Mouse (Mus musculus) neural tube, embryonic 11.5 days (tissue): ENCODE results near the gene Tmem129. TPM values are rescaled to one million over a fixed set of nuclear protein-coding genes. Genes with fewer than 3 reads are reported as not detected.
A peak's percentile ranks its signal among the peaks of the same experiment; 100 is the strongest.

Source experiments
- ATAC-seq: fragments of 200-750 bp; cut with Nextera tagmentation; 2 replicates; pipeline ENCODE4 v1.8.0; 2017; ENCODE audit warnings: moderate number of reproducible peaks, mild to moderate bottlenecking, moderate TSS enrichment, moderate library complexity; ENCODE audit not compliant: insufficient read depth, low FRiP score, low TSS enrichment
- DNase-seq: peaks from one replicate; pipeline ENCODE4 v3.0.0-alpha.2; 2015; ENCODE audit warnings: low spot score
- H3K27ac ChIP-seq: fragments of 300-500 bp; sonication (generic); 2 replicates; pipeline ENCODE4 v1.5.1; 2014; ENCODE audit warnings: low read depth, mild to moderate bottlenecking, low read length
- H3K27me3 ChIP-seq: fragments of 300-500 bp; sonication (generic); 2 replicates; pipeline ENCODE4 v1.6.1; 2014; ENCODE audit warnings: mild to moderate bottlenecking, low read length, mixed read lengths; ENCODE audit not compliant: control insufficient read depth, insufficient read depth
- H3K36me3 ChIP-seq: fragments of 300-500 bp; sonication (generic); 2 replicates; pipeline ENCODE4 v1.6.1; 2014; ENCODE audit warnings: mild to moderate bottlenecking, low read length, moderate library complexity, mixed read lengths; ENCODE audit not compliant: control insufficient read depth, insufficient read depth
- H3K4me1 ChIP-seq: fragments of 300-500 bp; sonication (generic); 2 replicates; pipeline ENCODE4 v1.6.1; 2014; ENCODE audit warnings: low read length, mixed read lengths; ENCODE audit not compliant: control insufficient read depth, insufficient read depth
- H3K4me2 ChIP-seq: fragments of 300-500 bp; sonication (generic); 2 replicates; pipeline ENCODE4 v1.6.1; 2014; ENCODE audit warnings: low read depth, mild to moderate bottlenecking, moderate library complexity
- H3K4me3 ChIP-seq: fragments of 300-500 bp; sonication (generic); 2 replicates; pipeline ENCODE4 v1.5.1; 2014; ENCODE audit warnings: low read depth, low read length
- H3K9ac ChIP-seq: fragments of 300-500 bp; sonication (generic); 2 replicates; pipeline ENCODE4 v1.6.1; 2014; ENCODE audit warnings: mild to moderate bottlenecking, low read length
- H3K9me3 ChIP-seq: fragments of 300-500 bp; sonication (generic); 2 replicates; pipeline ENCODE4 v1.6.1; 2016; ENCODE audit warnings: low read length; ENCODE audit not compliant: control insufficient read depth
- WGBS: fragments of 180-500 bp; shearing (Covaris S2); extraction: QIAGEN DNeasy Blood & Tissue Kit; methylation state at CpG from one replicate; pipeline ENCODE4 v1.1.7; 2014; 5-methylcytosine and 5-hydroxymethylcytosine counted together
- polyA plus RNA-seq: library from polyadenylated mRNA; unstranded; fragments of >200 nt; fragmentation: Nextera tagmentation; extraction: Ambion mirVana; gene quantifications from 2 replicates; pipeline ENCODE4 v1.2.1, GENCODE M21; 2014

Tmem129 gene
- polyA plus RNA-seq, 1 experiment from 2014 or later = 39.7 TPM

DNA sequence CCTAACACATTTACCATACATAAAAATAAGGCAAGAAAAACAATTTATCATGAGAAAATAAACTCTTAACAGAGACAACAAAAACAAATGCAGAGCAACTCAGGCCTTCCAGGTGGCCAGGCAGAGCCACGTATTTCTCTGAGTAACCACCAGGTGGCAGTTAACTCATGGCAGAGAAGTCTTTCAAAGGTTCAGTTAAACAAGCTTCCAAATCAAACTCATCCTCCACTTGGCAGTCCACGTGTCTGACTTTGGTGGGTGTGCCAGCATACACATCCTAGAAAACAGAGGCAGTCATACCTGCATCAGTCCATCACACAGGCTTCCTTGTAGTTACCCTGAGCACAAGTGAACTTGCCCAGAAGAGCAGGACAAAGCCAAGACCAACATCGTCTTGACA is 17.6 kb downstream of the Tmem129 start:
- no peak for ATAC-seq
- Histone ChIP-seq H3K4me1 (no peaks in the 10 kb centered on the region), H3K4me2 (no peak overlapping the region), H3K9me3 (no peaks in the 10 kb centered on the region), H3K27ac (no peak overlapping the region), H3K36me3 (peaks cover 11% of the 10 kb centered on the region), H3K4me3 (no peak overlapping the region), H3K27me3 (no peaks in the 10 kb centered on the region), H3K9ac (no peak overlapping the region)
- peak; percentile 45 for DNase-seq
- 54% methylated on average over 3 of the region's 3 CpGs for WGBS

DNA sequence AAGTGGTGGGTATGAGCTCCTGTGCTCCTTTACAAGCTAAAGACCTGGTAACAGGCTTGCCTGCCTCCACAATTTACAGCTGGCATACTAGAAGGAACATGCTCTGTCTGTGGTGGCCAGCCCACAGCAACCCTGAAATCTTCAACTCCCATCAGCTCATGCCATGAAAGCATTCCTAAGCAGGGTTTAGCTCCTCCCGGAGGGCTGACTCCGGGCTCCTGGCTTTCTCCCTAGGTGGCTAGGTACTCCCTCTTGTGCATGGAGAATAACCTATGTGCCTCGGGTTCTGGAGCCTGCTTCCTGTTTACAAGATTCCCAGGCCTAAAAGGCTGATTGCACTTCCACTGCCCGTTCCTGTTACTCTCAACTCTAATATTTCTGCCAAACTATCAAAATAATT is 19.4 kb downstream of the Tmem129 start:
- Histone ChIP-seq H3K9ac (no peak overlapping the region), H3K36me3 (peaks cover 11% of the 10 kb centered on the region), H3K4me1 (no peaks in the 10 kb centered on the region), H3K4me3 (no peak overlapping the region), H3K4me2 (no peak overlapping the region), H3K9me3 (no peaks in the 10 kb centered on the region), H3K27ac (no peak overlapping the region), H3K27me3 (no peaks in the 10 kb centered on the region)
- WGBS = 72% methylated on average over 4 of the region's 4 CpGs
- ATAC-seq (no peak), DNase-seq (no peak)

DNA sequence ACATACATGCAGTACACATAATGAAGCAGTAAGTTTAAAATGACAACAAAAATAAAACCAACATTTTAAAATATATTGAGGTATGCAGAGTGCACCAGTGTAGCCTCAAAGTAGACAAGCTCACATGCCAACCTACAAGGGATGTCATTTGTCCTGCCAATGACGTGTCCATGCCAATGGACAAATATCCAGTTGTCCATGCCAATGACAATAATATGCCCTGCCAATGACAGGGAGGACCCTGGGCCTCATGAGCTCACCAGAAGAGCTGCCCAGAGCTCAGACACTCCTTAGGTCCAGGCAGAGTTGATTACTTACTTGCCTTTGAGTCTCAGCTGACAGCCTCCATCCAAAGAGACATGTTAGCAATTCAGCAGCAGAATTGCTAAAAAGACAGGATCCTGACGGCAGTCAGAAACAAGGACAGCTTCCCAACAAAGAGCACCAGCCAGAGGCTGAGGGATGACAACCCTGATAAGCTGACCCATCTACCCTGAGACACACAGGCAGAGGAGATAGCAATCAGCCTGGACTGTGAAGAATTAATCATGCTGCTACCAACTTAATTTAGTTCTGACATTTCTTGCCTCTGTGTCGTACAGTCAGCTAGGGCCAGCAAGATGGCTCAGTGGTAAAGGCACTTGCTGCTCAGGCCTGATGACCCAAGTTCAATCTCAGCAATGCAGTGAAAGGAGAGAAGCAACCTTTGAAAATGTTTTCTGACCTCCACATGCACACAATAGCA is 20.4 kb downstream of the Tmem129 start:
- ATAC-seq (no peak), DNase-seq (no peak)
- no peaks in the 10 kb centered on the region for H3K9me3 ChIP-seq

DNA sequence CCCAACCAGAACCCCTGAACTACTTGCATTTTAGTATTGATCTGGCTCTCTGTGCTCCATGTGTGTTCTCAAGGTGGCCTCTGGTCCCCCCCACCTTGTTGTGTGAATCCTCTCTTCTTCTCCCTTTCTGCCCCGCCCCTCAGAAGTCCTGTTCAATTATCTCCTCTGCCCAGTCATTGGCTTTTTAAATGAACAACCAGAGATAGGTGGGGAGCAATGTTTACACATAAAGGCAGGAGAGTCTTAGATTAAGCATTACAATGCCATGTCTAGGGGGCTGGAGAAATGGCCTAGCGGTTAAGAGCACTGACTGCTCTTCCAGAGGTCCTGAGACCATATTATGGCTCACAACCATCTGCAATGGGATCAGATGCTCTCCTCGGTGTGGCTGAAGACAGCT is 22.9 kb downstream of the Tmem129 start:
- Histone ChIP-seq H3K9ac (no peak overlapping the region), H3K9me3 (no peaks in the 10 kb centered on the region), H3K4me3 (no peak overlapping the region), H3K4me2 (no peak overlapping the region), H3K4me1 (no peaks in the 10 kb centered on the region), H3K27me3 (no peaks in the 10 kb centered on the region), H3K36me3 (peaks cover 4% of the 10 kb centered on the region; the same call in 1 of the 2 replicates), H3K27ac (no peak overlapping the region)
- ATAC-seq (no peak), DNase-seq (no peak)
- 88% methylated on average over 3 of the region's 3 CpGs for WGBS

More for the DNA sequence above, 20.4 kb downstream of the Tmem129 start:
- Histone ChIP-seq H3K27me3 (no peaks in the 10 kb centered on the region), H3K9ac (no peak overlapping the region), H3K4me1 (no peaks in the 10 kb centered on the region), H3K4me3 (no peak overlapping the region), H3K4me2 (no peak overlapping the region), H3K36me3 (peaks cover 8% of the 10 kb centered on the region), H3K27ac (no peak overlapping the region)
- 87% methylated on average over 3 of the region's 3 CpGs for WGBS

DNA sequence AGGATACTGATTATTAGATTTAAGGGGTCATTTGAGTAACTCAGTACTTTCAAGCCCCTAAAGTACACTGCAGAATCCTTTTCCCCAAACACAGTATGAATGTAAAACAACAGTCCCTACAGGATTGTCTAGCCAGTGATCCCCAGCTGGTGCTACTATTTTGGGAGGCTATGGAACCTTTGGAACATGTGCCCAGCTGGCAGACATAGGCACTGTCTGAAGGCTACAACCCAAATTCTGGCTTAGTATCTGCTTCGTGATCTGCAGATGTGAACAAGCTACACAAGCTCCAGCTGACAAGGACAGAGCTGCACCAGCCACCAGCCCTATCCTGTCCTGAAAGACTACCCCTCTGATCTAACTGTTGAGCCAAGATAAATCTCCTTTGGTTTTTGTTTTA is 25.7 kb downstream of the Tmem129 start:
- ATAC-seq (no peak), DNase-seq (no peak)
- Histone ChIP-seq H3K27me3 (no peaks in the 10 kb centered on the region), H3K4me1 (peaks cover 7% of the 10 kb centered on the region; the same call in 1 of the 2 replicates), H3K4me3 (no peak overlapping the region), H3K36me3 (no peaks in the 10 kb centered on the region), H3K9me3 (no peaks in the 10 kb centered on the region), H3K27ac (no peak overlapping the region), H3K4me2 (no peak overlapping the region), H3K9ac (no peak overlapping the region)
- 89% methylated on average over 1 of the region's 1 CpGs for WGBS

DNA sequence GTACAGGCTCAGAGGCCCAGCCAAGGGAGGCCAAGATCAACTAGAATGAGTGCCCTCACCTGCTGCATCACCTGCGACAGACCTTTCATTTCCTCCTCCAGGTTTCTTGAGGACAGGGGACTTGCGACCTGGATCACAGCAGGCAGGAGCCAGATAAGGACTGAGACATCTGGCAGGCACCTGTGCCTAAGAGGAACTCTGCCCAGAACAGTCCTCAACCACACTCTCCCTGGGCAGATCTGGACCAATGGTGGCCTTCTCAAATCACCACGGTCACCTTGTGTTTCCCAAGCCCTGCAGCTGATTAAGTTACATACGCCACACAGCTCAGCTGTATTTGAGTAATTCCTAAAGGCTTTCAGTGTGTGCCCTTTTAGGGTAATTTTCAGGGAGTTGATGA is 27.6 kb downstream of the Tmem129 start:
- Histone ChIP-seq H3K36me3 (no peaks in the 10 kb centered on the region), H3K27ac (no peak overlapping the region), H3K4me1 (peaks cover 7% of the 10 kb centered on the region; the same call in 1 of the 2 replicates), H3K4me2 (peak overlapping the region; percentile 40; the same call in 1 of the 2 replicates), H3K27me3 (no peaks in the 10 kb centered on the region), H3K4me3 (no peak overlapping the region), H3K9me3 (no peaks in the 10 kb centered on the region), H3K9ac (no peak overlapping the region)
- DNase-seq (no peak), ATAC-seq (no peak)
- WGBS = 63% methylated on average over 4 of the region's 4 CpGs

DNA sequence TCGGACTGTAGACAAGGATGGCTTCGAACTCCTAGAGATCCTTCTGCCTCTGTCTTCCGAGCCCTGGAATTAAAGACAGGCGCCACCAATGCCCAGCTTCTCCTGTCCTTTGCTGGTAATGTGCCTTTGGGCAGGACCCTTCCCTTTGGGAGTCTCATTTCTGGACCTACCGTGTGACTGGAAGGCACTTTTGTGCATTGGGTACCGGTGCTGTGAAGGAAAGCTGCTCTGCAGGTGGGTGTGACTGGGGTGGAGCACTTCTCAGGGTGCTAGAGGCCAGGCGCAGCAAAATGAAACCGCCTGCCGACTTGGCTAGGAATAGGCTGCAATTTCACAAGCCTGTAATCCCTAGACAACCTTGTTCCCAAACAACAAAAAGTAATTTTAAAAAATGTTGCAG is 28.2 kb downstream of the Tmem129 start:
- H3K27ac ChIP-seq = no peak overlapping the region
- peak; percentile 18; the same call in 1 of the 2 replicates for ATAC-seq
- peak overlapping the region; percentile 40 for H3K4me2 ChIP-seq

DNA sequence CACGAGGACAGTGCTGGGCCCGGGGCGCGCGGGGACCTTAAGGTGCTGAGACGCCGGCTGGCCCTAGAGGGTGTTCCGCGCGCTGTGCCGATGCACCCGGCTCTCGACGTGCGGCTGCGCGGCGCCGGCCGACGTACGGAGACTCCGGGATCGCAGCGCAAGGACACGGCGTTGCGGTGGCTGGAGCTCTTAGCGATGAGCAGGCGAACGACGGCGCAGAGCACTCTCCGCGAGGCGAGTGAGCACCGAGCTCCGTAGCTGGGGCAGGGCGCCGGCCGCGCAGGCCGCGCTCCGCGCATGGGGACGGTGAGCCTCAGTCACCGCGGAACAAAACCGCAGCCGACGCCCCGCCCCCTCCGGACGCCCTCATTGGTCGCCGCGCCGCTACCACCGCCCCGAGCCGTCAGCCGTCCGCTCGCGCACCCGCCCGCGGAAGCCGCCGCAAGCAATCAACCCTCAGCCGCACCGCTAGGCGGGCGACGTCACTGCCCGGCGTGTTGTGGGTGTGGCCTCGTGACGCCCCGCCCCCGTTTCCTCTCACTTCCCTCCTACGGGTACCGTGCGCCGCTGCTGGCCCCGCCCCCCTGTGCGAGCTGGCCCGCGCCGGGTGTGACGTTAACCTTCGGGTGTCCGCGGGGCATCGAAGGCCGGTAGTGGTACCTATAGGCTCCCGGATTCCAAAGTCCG is 28.8 kb downstream of the Tmem129 start, which contains the start of the genes Fam53a and Gm9903:
TSS of gene Fam53a (minus strand) at position 335 of the 687 bp plus-strand sequence.
TSS of gene Gm9903 (plus strand) at position 625 of the 687 bp plus-strand sequence.
- H3K9ac ChIP-seq = peak within 1 kb of the TSS; percentile 73
- no peaks in the 10 kb centered on the region for H3K27me3 ChIP-seq
- H3K36me3 ChIP-seq = no peaks in the 10 kb centered on the region
- H3K9me3 ChIP-seq = no peaks in the 10 kb centered on the region
- under 1% methylated on average over 77 of the region's 99 CpGs for WGBS
- peaks cover 7% of the 10 kb centered on the region; the same call in 1 of the 2 replicates for H3K4me1 ChIP-seq
- peak; percentile 95 for ATAC-seq
- H3K4me3 ChIP-seq = peak within 1 kb of the TSS; percentile 61
- peak within 1 kb of the TSS; percentile 73 for H3K4me2 ChIP-seq
- peak within 1 kb of the TSS; percentile 76 for H3K27ac ChIP-seq
- peak; percentile 99 for DNase-seq

More for the DNA sequence above, 28.2 kb downstream of the Tmem129 start:
- peak overlapping the region; percentile 61 for H3K4me3 ChIP-seq
- H3K36me3 ChIP-seq = no peaks in the 10 kb centered on the region
- H3K27me3 ChIP-seq = no peaks in the 10 kb centered on the region
- DNase-seq = no peak
- WGBS = 2% methylated on average over 9 of the region's 9 CpGs
- peaks cover 7% of the 10 kb centered on the region; the same call in 1 of the 2 replicates for H3K4me1 ChIP-seq
- no peaks in the 10 kb centered on the region for H3K9me3 ChIP-seq
- H3K9ac ChIP-seq = peak overlapping the region; percentile 40
